Mouse (Mus musculus) urinary bladder, adult 18-20 months (tissue): ENCODE data around the gene Tgfbr3.

Experiments used
- DNase-seq, 2 experiments: peaks; one replicate each; pipeline ENCODE4 v3.0.0; 2022; ENCODE audit warnings: low spot score in 2 of 2, mixed read lengths in 2 of 2

The Tgfbr3 gene

DNA sequence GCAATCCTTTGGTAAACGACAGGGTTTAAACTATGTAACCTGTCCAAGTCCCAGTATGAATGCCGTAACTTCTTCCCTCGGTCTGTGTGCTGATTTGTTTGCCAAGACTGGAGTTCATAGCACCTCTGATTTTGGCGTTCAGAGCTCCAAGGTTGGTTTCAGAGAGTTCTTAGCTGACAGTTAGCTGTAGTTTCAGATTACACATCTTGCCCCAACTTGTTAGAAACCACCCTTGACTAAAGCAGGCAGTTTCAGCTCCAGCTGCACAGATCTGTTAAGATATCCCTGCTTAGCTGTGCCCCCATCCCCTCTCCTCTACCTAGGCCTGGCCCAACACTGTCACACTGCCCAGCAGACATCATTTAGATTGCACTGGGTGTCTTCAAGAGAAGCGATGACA lies 81.5 kb downstream of the Tgfbr3 start:
- no peak for DNase-seq

DNA sequence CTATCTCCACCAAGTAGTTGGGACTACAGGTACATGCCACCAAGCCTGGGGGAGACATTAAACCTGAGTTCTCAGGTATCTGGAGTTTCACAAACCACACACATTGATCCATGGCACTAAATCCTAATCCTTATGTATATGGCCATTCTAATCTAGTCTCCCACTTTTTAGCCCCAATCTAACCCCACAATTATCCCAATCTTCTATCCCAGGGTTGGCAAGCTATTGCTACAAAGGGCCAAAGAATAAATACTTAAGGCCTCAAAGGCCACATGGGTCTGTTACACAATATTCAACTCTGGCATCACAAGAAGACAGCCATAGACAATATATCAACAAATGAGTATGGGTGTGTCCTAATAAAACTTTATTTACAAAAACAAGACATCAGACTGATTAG lies 85.1 kb downstream of the Tgfbr3 start:
- no peak for DNase-seq

DNA sequence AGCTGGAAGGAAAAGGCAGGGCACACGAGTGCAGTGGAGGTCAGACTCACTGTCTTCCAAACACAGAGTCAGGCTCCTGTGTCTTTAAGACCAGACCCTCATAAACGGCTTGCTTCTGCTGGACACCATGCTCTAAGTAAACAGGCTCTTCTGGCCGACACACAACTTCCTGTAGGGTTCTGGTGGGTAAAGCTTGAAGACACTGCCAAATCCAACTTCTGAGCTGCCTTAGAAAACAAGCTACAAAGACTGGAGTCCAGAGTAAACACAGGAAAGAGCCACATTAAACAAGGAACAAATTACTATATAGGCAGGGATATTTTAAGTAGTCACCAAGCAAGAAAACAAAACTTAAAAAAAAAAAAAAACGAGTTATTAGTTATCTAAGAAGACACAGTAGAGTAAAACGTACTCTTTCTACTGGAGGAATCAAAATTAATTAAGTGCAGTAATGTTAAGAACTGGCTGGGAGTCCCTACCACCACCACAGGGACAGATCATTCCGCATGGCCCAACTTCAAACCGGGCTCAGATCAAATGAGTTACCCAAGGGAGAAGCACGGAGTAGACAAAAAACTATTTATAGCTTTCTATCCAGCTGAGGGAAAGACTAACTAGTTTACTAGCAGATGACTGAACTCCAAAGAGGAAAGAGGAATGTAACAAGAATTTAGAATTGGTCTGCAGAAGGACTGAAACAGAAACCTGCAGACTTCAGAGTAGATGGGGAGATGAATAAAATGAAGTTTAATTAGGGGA lies 86.4 kb downstream of the Tgfbr3 start:
- no peak for DNase-seq

GRCm38 (mm10) chr5:107201509-107202182 lies 87.8 kb downstream of the Tgfbr3 start:
- no peak for DNase-seq

DNA sequence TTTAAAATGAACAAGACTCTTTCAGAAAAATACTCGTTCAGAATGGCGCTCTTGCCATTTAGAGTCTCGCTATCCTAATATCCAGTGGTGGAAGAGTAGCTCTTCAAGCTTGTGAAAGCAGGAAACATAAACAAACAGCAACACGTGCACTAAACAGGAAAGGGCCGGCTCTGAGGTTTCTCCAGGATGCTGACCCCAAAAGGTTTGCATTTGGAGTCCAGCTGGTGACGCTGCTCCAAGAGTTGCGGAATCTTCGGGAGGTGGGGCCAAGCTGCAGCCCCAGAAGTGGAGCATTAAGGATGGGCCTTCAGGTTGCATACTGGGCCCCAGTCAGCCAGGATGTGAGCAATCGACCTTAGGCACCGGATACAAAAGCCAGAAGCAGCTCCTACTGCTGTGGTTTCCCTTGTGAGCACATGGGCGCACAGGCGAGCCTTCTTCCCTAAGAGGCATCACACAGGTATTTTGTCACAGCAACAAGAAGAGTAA lies 88.5 kb downstream of the Tgfbr3 start:
- DNase-seq, result peak in 1 of 2 experiments; percentile 54

GRCm38 (mm10) chr5:107200221-107200635 lies 89.2 kb downstream of the Tgfbr3 start:
- DNase-seq, result no peak

- DNase-seq, result no peak
These were observed 93.6 kb downstream of the Tgfbr3 start for GRCm38 (mm10) chr5:107195751-107196395.

GRCm38 (mm10) chr5:107193160-107193559 lies 96.3 kb downstream of the Tgfbr3 start:
- DNase-seq, result no peak

DNA sequence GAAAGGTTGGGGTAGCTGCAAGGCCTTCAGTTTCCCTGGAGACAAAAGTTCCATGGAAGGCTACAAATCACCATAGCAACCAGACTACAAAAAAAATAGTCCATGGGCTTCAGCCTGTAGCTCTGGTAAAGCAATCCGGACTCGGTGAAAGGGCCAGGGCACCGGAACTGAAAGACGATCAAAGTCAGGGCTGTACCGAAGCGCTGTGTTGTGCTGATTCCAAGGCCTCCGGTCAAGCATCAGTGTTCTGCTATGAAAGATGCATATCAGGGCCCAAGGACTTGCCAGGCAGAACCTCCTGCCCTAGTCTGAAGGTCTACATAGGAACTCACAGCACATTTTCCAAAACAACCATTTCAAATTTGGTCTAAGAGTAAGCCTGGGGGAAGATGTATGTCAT lies 97.1 kb downstream of the Tgfbr3 start:
- no peak for DNase-seq

GRCm38 (mm10) chr5:107188551-107188950 lies 100.9 kb downstream of the Tgfbr3 start:
- no peak for DNase-seq

DNA sequence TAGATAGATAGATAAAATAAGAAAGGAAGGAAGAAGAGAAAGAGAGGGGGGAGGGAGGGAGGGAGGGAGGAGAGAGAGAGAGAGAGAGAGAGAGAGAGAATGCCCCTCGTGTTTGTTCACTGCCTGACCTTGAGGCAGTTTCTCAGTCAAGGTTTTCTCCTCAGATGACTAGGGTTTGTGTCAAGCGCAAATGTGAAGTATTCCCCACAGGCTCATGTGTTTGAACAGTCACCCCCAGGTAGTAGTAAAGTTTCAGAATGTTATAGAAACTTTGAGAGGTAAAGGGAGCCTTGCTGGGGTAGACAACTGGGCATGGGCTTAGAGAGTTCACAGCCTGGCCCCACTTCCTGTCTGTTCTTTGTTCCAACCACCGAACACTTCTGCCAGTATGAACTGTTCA lies 103.2 kb downstream of the Tgfbr3 start:
- no peak for DNase-seq

GRCm38 (mm10) chr5:107184158-107184883 lies 105.1 kb downstream of the Tgfbr3 start:
- DNase-seq, result no peak

DNA sequence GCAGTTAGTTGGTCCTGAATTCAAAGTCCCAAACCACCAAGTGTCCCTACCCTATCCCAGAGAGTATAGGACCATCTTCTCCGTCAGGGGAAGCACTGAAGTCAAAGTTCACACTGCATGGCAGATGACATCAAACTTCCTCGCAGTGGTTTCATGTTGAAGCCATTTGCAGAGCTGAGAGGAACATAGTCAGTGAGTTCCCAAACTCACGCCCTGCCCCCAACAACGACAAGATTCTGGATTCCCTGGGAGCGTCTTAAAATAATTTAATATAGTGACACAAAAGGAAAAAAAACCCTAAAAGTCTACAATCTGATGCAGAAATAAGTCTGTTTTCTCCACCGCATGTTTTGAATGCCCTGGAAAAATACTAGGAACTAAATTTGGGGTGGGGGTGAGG lies 105.9 kb downstream of the Tgfbr3 start:
- no peak for DNase-seq

- no peak for DNase-seq
These were observed 106.7 kb downstream of the Tgfbr3 start for GRCm38 (mm10) chr5:107182721-107183120.

- DNase-seq, result no peak
These were observed 107.6 kb downstream of the Tgfbr3 start for GRCm38 (mm10) chr5:107181820-107182219.

- DNase-seq, result no peak
These were observed 110.2 kb downstream of the Tgfbr3 start for GRCm38 (mm10) chr5:107179194-107179593.

DNA sequence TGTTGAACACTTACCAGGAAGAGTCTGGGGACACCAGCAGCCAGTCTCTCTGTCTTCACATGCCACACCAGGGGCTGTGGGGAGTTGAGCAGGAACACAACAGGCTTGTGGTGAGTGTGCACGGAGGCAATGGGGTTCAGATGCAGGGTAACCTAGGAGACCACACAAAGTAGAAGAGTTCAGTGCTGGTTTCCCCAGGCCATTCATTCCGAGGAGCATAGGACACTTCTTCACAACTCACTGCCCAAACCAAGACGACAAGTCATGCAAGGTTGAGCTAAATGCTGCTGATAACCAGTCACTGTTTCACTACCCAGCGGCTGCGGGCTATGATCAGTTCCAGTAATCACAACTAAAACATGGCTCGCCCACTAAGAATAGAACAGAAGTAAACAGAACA lies 111.6 kb downstream of the Tgfbr3 start:
- no peak for DNase-seq

- DNase-seq, result no peak
These were observed 112.2 kb downstream of the Tgfbr3 start for GRCm38 (mm10) chr5:107177248-107177647.

GRCm38 (mm10) chr5:107176796-107177195 lies 112.6 kb downstream of the Tgfbr3 start:
- DNase-seq, result no peak

DNA sequence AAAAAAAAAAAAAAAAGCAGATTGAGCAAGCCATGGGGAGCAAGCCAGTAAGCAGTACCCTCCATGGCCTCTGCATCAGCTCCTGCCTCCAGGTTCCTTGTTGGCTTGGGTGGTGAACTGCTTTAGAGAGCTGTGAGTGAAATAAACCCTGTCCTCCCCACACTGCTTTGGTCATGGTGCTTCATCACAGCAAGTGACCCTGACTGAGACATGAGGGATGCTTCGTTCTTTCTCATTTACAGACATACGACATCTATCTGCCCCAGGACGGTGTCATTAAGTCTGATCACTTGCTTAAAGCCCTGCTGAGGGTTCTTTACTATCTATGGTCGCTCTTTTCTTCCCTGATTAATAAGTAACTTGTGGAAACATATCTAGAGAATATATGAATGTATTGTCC lies 113.2 kb downstream of the Tgfbr3 start:
- no peak for DNase-seq

- DNase-seq, result no peak
These were observed 115.2 kb downstream of the Tgfbr3 start for GRCm38 (mm10) chr5:107174188-107174587.

GRCm38 (mm10) chr5:107173483-107173882 lies 115.9 kb downstream of the Tgfbr3 start:
- DNase-seq, result no peak
